Mouse (Mus musculus) C2C12 (cell line): ENCODE results near the gene Pex7. TPM values are rescaled to one million over a fixed set of nuclear protein-coding genes. Genes with fewer than 3 reads are reported as not detected.

Source experiments
- H3K27me3 ChIP-seq: one replicate; pipeline ENCODE4 v1.6.1; 2011; ENCODE audit not compliant: control insufficient read depth, insufficient read depth, insufficient read length
- H3K36me3 ChIP-seq: one replicate; pipeline ENCODE4 v1.6.1; 2011; ENCODE audit not compliant: control insufficient read depth, insufficient read depth
- H3K4me3 ChIP-seq: one replicate; pipeline ENCODE4 v1.5.1; 2011; ENCODE audit warnings: mild to moderate bottlenecking, control low read depth; ENCODE audit not compliant: poor library complexity, insufficient read depth, severe bottlenecking
- H3K79me2 ChIP-seq: one replicate; pipeline ENCODE4 v1.6.1; 2011; ENCODE audit not compliant: control insufficient read depth, insufficient read depth
- H3K79me3 ChIP-seq: one replicate; pipeline ENCODE4 v1.6.1; 2011; ENCODE audit warnings: low read depth, control low read depth
- H3ac ChIP-seq: one replicate; pipeline ENCODE3; 2011; ENCODE audit warnings: low read depth; ENCODE audit not compliant: control insufficient read depth, insufficient read length
- CEBPB ChIP-seq: IDR thresholded peaks from one replicate; pipeline ENCODE4 v1.6.1; 2011; ENCODE audit warnings: low read depth, mild to moderate bottlenecking, control low read depth, moderate library complexity
- CTCF ChIP-seq: IDR thresholded peaks from one replicate; pipeline ENCODE4 v1.5.1; 2011; ENCODE audit not compliant: control insufficient read depth, insufficient read depth, insufficient read length
- FOSL1 ChIP-seq: IDR thresholded peaks from one replicate; pipeline ENCODE4 v1.8.0; 2011; ENCODE audit warnings: mild to moderate bottlenecking, low read length; ENCODE audit not compliant: poor library complexity, insufficient read depth, severe bottlenecking
- MAX ChIP-seq: IDR thresholded peaks from one replicate; pipeline ENCODE4 v1.6.1; 2011; ENCODE audit warnings: mild to moderate bottlenecking, control low read depth
- MYOD1 ChIP-seq: IDR thresholded peaks from one replicate; pipeline ENCODE4 v1.6.1; 2011; ENCODE audit warnings: low read depth; ENCODE audit not compliant: control insufficient read depth, insufficient read length
- MYOG ChIP-seq: IDR thresholded peaks from one replicate; pipeline ENCODE4 v1.6.1; 2011; ENCODE audit not compliant: control insufficient read depth, insufficient read length; ENCODE audit errors: extremely low read depth
- USF1 ChIP-seq: IDR thresholded peaks from one replicate; pipeline ENCODE4 v1.6.1; 2011; ENCODE audit warnings: low read depth, mild to moderate bottlenecking, control low read depth, moderate library complexity
- polyA plus RNA-seq: library from polyadenylated mRNA; unstranded; fragments of >200 nt; fragmentation: generic; extraction: Trizol; gene quantifications from one replicate; pipeline ENCODE4 v1.2.1, GENCODE M21; 2012; ENCODE audit warnings: missing spikeins

Gene Pex7
- polyA plus RNA-seq, 1 experiment, result 5.0 TPM

DNA sequence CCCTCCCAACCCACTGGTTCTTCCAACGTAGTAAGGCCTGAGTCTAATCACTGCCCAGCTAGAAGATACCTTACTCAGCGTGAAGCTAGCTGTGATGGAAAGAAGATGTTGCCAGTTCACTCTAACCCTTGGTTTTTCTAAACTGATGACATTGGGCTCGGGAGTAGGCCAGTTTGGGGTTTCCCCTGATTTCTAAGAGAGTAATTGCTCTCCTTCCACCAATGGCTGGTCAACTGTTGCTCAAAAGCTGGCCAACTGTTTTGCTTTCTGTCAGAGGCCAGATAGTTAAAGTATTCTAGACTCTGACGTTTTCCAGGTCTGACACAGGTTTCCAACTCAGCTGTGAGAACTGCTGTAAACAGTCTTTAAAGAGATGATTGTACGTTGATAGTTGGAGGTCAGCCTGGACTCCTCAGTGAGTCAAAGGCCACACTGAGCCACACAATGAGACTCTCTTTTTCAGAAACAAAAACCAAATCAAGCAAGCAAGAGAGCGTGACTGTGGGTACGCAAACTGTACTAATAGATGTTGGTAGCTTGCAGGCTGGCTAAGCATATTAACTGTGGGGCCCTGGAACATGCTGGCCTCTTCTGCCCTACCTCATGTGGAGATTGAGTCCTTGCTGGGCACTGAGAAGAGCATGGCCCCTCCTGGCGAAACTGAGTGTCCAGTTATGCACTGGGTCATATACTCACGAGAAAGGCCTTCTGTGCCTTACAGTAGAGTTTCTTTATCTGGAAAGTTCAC is 29.6 kb upstream of the Pex7 start:
- H3K79me3 ChIP-seq, result no peaks in the 10 kb centered on the region
- H3K4me3 ChIP-seq, result no peak overlapping the region
- H3ac ChIP-seq, result no peak overlapping the region
- no peaks in the 10 kb centered on the region for H3K36me3 ChIP-seq
- H3K27me3 ChIP-seq, result peaks cover 11% of the 10 kb centered on the region
- H3K79me2 ChIP-seq, result no peaks in the 10 kb centered on the region
- TF ChIP-seq MYOG (no peak), USF1 (no peak)

DNA sequence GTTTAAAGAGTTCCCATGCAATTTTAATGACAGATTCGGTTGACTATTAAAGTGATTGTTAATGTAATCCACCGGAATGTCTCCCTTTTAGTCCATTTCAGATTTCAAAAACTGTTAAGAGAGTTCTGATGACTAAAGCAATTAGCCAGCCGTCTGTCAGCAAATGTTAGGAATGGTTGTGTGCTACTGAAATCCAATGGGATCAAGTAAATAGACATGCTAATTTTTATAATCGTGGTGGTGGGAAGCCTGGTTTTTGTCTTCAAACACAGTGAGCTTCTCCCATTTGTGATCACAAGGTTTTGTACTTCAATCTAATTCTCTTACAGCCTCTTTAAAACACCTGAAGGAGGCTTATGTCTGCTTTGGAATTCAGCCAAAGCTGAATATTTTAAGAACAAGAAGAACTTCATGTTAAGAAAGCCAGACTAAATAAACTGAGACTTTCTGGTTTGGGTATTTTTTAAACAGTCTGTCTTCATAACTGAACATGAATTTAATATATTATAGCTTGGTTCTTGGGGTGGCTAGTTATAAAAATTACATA is 28.4 kb upstream of the Pex7 start:
- Histone ChIP-seq H3K27me3 (peaks cover 11% of the 10 kb centered on the region), H3ac (no peak overlapping the region), H3K36me3 (no peaks in the 10 kb centered on the region), H3K4me3 (no peak overlapping the region), H3K79me2 (no peaks in the 10 kb centered on the region), H3K79me3 (no peaks in the 10 kb centered on the region)
- no peak for TF ChIP-seq FOSL1
- TF ChIP-seq MYOD1, result no peak
- TF ChIP-seq CTCF, result no peak
- no peak for TF ChIP-seq MAX
- TF ChIP-seq MYOG, result no peak
- TF ChIP-seq USF1, result no peak
- no peak for TF ChIP-seq CEBPB

DNA sequence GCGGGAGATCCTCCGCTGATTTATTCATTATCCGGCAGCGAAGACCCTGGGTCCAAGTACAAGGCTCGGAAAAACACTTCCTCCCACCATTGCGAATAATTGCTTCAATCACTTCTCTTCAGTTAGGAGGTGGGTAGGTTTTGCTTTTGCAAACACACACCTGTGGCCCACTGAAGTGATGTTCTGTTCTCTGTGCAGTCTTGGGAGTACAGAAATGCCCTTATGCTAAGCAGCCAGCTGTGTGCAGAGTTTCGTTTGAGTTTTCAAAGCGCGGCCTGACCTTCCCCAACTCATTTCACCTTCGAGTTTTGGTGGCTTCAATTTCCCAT is 27.8 kb upstream of the Pex7 start:
- Histone ChIP-seq H3ac (no peak overlapping the region), H3K4me3 (no peak overlapping the region), H3K27me3 (peaks cover 11% of the 10 kb centered on the region), H3K36me3 (no peaks in the 10 kb centered on the region), H3K79me3 (no peaks in the 10 kb centered on the region), H3K79me2 (no peaks in the 10 kb centered on the region)
- TF ChIP-seq MYOG, result no peak
- no peak for TF ChIP-seq MAX
- TF ChIP-seq MYOD1, result no peak
- no peak for TF ChIP-seq FOSL1
- no peak for TF ChIP-seq CTCF
- TF ChIP-seq USF1, result no peak
- TF ChIP-seq CEBPB, result no peak

DNA sequence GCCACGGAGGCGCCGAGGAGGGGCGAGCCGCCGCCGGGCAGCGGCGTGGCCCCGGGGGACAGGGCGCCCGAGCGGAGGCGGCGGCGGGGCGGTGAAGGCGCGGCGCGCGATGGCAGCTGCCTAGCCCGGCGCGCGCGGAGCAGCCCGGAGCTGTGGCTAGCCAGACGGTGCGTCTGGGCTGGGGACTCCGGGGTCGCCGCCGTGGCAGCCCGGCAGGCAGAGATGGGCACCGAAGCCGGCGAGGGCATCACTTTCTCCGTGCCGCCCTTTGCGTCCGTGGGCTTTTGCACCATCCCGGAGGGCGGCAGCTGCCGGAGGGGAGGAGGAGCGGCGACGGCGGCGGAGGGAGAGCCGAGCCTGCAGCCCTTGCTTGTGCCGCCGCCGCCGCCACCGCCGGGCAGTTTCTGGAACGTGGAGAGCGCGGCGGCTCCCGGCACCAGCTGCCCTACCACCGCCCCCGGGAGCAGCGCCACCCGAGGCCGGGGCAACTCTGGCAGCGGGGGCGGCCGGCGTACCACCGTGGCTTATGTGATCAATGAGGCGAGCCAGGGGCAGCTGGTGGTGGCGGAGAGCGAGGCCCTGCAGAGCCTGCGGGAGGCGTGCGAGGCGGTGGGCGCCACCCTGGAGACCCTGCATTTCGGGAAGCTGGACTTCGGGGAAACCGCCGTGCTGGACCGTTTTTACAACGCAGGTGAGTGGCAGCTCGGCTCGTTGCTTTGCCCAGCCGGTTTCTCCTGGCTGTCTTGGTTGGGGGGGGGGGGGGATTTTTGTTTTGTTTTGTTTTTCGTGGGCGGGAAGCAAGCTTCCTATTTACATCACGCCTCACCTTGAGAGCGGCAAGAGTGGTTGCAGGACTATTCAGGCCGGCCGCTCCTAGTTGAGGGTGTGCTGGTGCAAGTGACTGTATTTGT is 27.1 kb upstream of the Pex7 start, which contains the start of gene Map3k5:
Gene Map3k5, plus strand, starts transcription at position 89 of the 911 bp plus-strand sequence.
- Histone ChIP-seq H3K36me3 (no peaks in the 10 kb centered on the region), H3ac (peak within 1 kb of the TSS; percentile 59), H3K27me3 (peaks cover 11% of the 10 kb centered on the region), H3K79me3 (no peaks in the 10 kb centered on the region), H3K79me2 (no peaks in the 10 kb centered on the region), H3K4me3 (peak within 1 kb of the TSS; percentile 26)
- TF ChIP-seq MYOD1 (no peak), USF1 (no peak), CTCF (no peak), CEBPB (no peak), MYOG (no peak), MAX (no peak)

DNA sequence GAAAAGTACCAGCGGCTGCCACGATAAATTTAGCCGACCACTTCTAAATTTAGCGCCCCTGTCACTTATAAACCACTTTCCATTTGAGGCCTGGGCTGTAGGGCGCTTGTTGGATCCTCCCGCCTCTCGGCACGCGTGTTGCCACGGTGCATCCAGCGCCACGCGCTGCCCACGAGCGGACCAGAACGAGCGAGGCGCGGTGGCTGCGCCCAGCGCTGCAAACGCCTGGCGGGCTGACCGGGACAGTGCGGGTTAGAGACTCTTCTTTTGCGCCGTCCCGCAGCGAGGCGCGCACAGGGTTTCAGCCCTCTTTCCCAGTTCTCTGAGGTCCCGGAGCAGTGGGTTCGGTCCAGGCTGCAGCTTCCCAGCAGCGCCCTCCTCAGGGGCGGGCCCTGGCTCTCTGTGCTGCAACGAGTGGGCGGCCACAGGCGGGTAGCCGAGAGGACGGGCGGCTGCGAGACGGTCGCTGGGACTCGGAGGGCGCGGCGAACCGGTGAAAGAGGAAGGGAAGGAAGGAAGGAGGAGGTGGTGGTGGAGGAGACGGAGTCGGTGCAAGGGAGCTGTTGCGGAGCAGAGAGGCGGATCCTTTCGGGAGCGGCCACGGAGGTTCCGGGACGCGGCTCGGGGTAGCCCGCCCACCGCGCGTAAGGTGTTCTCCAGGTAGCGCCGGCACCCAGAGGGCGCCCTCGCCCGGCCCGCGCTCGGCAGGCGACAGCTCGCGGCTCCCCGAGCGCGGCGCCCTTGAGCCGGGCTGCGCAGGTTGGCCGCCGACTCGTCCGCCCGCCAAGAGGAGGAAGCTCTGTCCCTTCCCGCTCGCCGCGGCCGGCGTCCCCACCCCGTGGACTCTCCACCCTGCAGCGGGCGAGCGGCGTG is 26.3 kb upstream of the Pex7 start:
- peak overlapping the region; percentile 26 for H3K4me3 ChIP-seq
- no peak for TF ChIP-seq MAX
- TF ChIP-seq FOSL1, result no peak
- peak; percentile 90 for TF ChIP-seq CTCF

DNA sequence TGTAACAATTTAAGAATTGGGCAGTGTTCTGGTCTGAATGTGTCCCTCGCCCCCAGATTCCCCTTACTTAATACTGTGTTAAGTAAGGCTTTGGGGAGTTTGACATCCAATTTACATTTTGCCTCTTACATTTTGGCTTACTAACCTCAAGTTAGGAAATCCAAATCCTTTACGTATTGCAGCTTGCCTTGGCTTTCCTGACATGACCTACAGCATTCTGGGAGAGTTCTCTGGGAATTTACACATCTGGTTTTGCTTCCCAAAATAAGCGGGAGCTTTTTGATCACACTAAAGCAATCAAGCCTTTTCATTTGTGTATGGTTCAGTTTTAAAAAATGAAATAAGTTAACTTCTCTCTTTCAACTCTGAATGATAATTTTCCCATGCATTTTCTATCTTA is 25.5 kb upstream of the Pex7 start:
- Histone ChIP-seq H3ac (no peak overlapping the region), H3K79me2 (no peaks in the 10 kb centered on the region), H3K36me3 (no peaks in the 10 kb centered on the region), H3K79me3 (no peaks in the 10 kb centered on the region), H3K27me3 (peaks cover 11% of the 10 kb centered on the region), H3K4me3 (no peak overlapping the region)
- TF ChIP-seq CTCF (no peak), MYOD1 (no peak), MYOG (no peak), CEBPB (no peak), MAX (no peak), FOSL1 (no peak), USF1 (no peak)

More for the DNA sequence above, 26.3 kb upstream of the Pex7 start:
- H3K36me3 ChIP-seq, result no peaks in the 10 kb centered on the region
- H3K27me3 ChIP-seq, result peaks cover 11% of the 10 kb centered on the region
- no peaks in the 10 kb centered on the region for H3K79me3 ChIP-seq
- H3ac ChIP-seq, result peak overlapping the region; percentile 59
- H3K79me2 ChIP-seq, result no peaks in the 10 kb centered on the region
